In the genomic region with DNA sequence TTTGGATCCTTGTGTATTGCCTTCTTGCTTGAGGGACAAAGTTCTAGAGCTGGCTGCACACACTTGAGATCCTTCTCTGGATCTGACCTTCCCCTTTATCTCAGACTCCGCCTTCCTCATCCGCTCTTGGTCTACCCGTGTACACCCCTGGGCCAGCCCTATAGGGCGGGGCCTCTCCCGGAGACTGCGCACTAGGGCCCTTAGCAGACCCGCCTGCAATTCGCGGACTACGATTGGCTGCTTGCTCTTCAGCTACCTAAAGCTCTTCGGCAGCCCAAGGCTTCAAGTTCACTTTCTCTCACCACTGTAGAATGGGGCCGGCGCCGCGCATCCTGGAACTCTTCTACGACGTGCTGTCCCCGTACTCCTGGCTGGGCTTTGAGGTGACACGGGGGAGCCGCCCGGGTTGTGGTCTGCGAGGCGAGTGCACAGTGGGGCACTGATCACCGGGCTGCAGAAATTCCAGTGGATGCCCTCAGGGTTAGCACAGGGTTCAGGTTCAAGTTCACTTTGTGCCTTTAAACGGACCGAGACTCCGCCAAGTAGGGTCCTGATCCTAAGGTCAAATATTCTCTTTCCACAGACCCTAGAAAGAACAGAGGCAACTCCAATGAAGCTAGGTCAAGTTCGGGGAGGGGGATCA, we compare ENCODE assay signal across 8 mouse cellular contexts. TPM values are rescaled to one million over a fixed set of nuclear protein-coding genes. Genes with fewer than 3 reads are reported as not detected.
A peak's percentile ranks its signal among the peaks of the same experiment; 100 is the strongest.
DNase-seq lines count a peak whose midpoint lies in the region; ATAC-seq and TF ChIP-seq lines count a peak whose summit lies in the region.

A gene (plus strand): TSS at position 225 of the 643 bp plus-strand sequence.

- ATAC-seq in forebrain, embryonic 14.5 days, result peak; percentile 98
- ATAC-seq in liver, embryonic 16.5 days (ENCODE audit: low read depth), result peak; percentile 100
- ATAC-seq in neural tube, embryonic 13.5 days (ENCODE audit: low read depth), result peak; percentile 100

- WGBS in forebrain, embryonic 14.5 days, result 4% methylated on average over 28 of the region's 28 CpGs
- 3% methylated on average over 28 of the region's 28 CpGs for WGBS in large intestine, adult 2 months
- 3% methylated on average over 28 of the region's 28 CpGs for WGBS in liver, embryonic 16.5 days (ENCODE audit: insufficient replicate concordance)
- WGBS in neural tube, embryonic 13.5 days, result 3% methylated on average over 28 of the region's 28 CpGs

- peak within 1 kb of the TSS; percentile 51 for H3K4me2 ChIP-seq in forebrain, embryonic 14.5 days (ENCODE audit: low read length)
- peak within 1 kb of the TSS; percentile 92 for H3K4me2 ChIP-seq in liver, embryonic 16.5 days (ENCODE audit: low read depth, low read length)
- peak within 1 kb of the TSS; percentile 73 for H3K4me2 ChIP-seq in neural tube, embryonic 13.5 days

- peaks cover 21% of the 10 kb centered on the region for H3K4me1 ChIP-seq in E14TG2a.4 (replicated peaks; ENCODE audit: low read depth, low read length)
- H3K4me1 ChIP-seq in forebrain, embryonic 14.5 days (ENCODE audit: control insufficient read depth, insufficient read depth, low read length), result no peaks in the 10 kb centered on the region
- peaks cover 10% of the 10 kb centered on the region for H3K4me1 ChIP-seq in liver, embryonic 16.5 days (ENCODE audit: control insufficient read depth, low read depth, low read length)
- peaks cover 8% of the 10 kb centered on the region for H3K4me1 ChIP-seq in neural tube, embryonic 13.5 days (replicated peaks)

- H3K27ac ChIP-seq in forebrain, embryonic 14.5 days (ENCODE audit: low read depth, low read length), result no peak within 1 kb of the TSS
- no peak within 1 kb of the TSS for H3K27ac ChIP-seq in liver, embryonic 16.5 days (ENCODE audit: low read length)
- no peak within 1 kb of the TSS for H3K27ac ChIP-seq in neural tube, embryonic 13.5 days (replicated peaks)

- H3K9ac ChIP-seq in forebrain, embryonic 14.5 days (ENCODE audit: low read length), result peak within 1 kb of the TSS; percentile 43; the same call in 1 of the 2 replicates
- peak within 1 kb of the TSS; percentile 59 for H3K9ac ChIP-seq in liver, embryonic 16.5 days (ENCODE audit: low read depth, low read length)
- H3K9ac ChIP-seq in neural tube, embryonic 13.5 days, result peak within 1 kb of the TSS; percentile 58

- H3K4me3 ChIP-seq in E14TG2a.4 (replicated peaks; ENCODE audit: low read length), result peak within 1 kb of the TSS; percentile 77
- peak within 1 kb of the TSS; percentile 31 for H3K4me3 ChIP-seq in forebrain, embryonic 14.5 days (ENCODE audit: low read depth, low read length)
- peak within 1 kb of the TSS; percentile 63 for H3K4me3 ChIP-seq in liver, embryonic 16.5 days (ENCODE audit: low read depth, low read length)
- peak within 1 kb of the TSS; percentile 48 for H3K4me3 ChIP-seq in neural tube, embryonic 13.5 days

- no peak for TF ChIP-seq CTCF in E14TG2a.4 (conservative IDR thresholded peaks at IDR 0.05; ENCODE audit: low read length)

- H3K27me3 ChIP-seq in E14TG2a.4 (ENCODE audit: insufficient read depth, low read length), result peaks cover 26% of the 10 kb centered on the region
- no peaks in the 10 kb centered on the region for H3K27me3 ChIP-seq in forebrain, embryonic 14.5 days (replicated peaks; ENCODE audit: control insufficient read depth, insufficient read depth, low read length)
- no peaks in the 10 kb centered on the region for H3K27me3 ChIP-seq in liver, embryonic 16.5 days (ENCODE audit: control insufficient read depth, insufficient read depth, low read depth, low read length)
- H3K27me3 ChIP-seq in neural tube, embryonic 13.5 days, result peaks cover 13% of the 10 kb centered on the region; the same call in 1 of the 2 replicates

- peak; percentile 58 for DNase-seq in cerebellum, adult 11 months
- peak; percentile 89 for DNase-seq in forebrain, embryonic 14.5 days (ENCODE audit: low spot score)
- DNase-seq in heart, postnatal 10 days, result peak; percentile 80 to 85
- peak; percentile 96 for DNase-seq in large intestine, adult 2 months (ENCODE audit: low read depth, low spot score)
- DNase-seq in telencephalon, adult 2 months (ENCODE audit: low read depth, low spot score), result peak; percentile 76

- H3K9me3 ChIP-seq in E14TG2a.4 (ENCODE audit: low read length), result no peaks in the 10 kb centered on the region
- H3K9me3 ChIP-seq in forebrain, embryonic 14.5 days (replicated peaks; ENCODE audit: control insufficient read depth, low read length), result no peaks in the 10 kb centered on the region
- no peaks in the 10 kb centered on the region for H3K9me3 ChIP-seq in liver, embryonic 16.5 days (replicated peaks; ENCODE audit: control insufficient read depth, low read length)
- H3K9me3 ChIP-seq in neural tube, embryonic 13.5 days, result no peaks in the 10 kb centered on the region

- no peaks in the 10 kb centered on the region for H3K36me3 ChIP-seq in E14TG2a.4 (ENCODE audit: insufficient read depth, low read length)
- H3K36me3 ChIP-seq in forebrain, embryonic 14.5 days (ENCODE audit: control insufficient read depth, insufficient read depth, low read length), result no peaks in the 10 kb centered on the region
- no peaks in the 10 kb centered on the region for H3K36me3 ChIP-seq in liver, embryonic 16.5 days (ENCODE audit: control insufficient read depth, insufficient read depth)
- H3K36me3 ChIP-seq in neural tube, embryonic 13.5 days, result no peaks in the 10 kb centered on the region

- intact Hi-C loops in heart, postnatal 10 days (cut with DNase I), result no loop called here

RNA-seq across cellular contexts. Expression of the gene that starts here (rescaled TPM):
- polyA plus RNA-seq in forebrain, embryonic 14.5 days (2014; fragmentation: Nextera tagmentation; extraction: Ambion mirVana), result 9.9 and 13.1 TPM in 2 replicates
- total RNA-seq in heart, postnatal 10 days (2021), result 10 to 100 TPM; 29.3 to 32.6 TPM
- polyA plus RNA-seq in large intestine, adult 2 months (2012; rRNA removed), result 20.4 and 36.1 TPM in 2 replicates
- polyA plus RNA-seq in liver, embryonic 16.5 days (2015; fragmentation: Nextera tagmentation; extraction: Ambion mirVana), result 7.7 and 8.1 TPM in 2 replicates
- 17.7 and 17.8 TPM in 2 replicates for polyA plus RNA-seq in neural tube, embryonic 13.5 days (2015; fragmentation: Nextera tagmentation; extraction: Ambion mirVana)
